Mouse (Mus musculus) intestine, embryonic 16.5 days (tissue): ENCODE data around the gene Phgdh. TPM values are rescaled to one million over a fixed set of nuclear protein-coding genes. Genes with fewer than 3 reads are reported as not detected.

Experiments used
- polyA plus RNA-seq: library from polyadenylated mRNA; unstranded; fragments of >200 nt; fragmentation: Nextera tagmentation; extraction: Ambion mirVana; gene quantifications from 2 replicates; pipeline ENCODE4 v1.2.1, GENCODE M21; 2015

Phgdh gene
- polyA plus RNA-seq, 1 experiment from 2014 or later, result 332 TPM

Other genes with a start within 250 kb of the Phgdh start
- not detected in 2 replicates for gene Adam30, start 179.4 kb downstream of the Phgdh start, polyA plus RNA-seq
- 28.4 and 37.9 TPM in 2 replicates for gene Reg4, start 117.8 kb downstream of the Phgdh start, polyA plus RNA-seq
- 352 and 475 TPM in 2 replicates for gene Hmgcs2, start 59.6 kb downstream of the Phgdh start, polyA plus RNA-seq
- gene Zfp697, start 42.5 kb upstream of the Phgdh start, polyA plus RNA-seq, result 6.1 and 7.4 TPM in 2 replicates
- gene Gm4450, start 117.1 kb upstream of the Phgdh start, polyA plus RNA-seq, result not detected in 2 replicates
- not detected in 2 replicates for gene Hsd3b4, start 170.5 kb upstream of the Phgdh start, polyA plus RNA-seq
- not detected in 2 replicates for gene Gm10681, start 248.8 kb upstream of the Phgdh start, polyA plus RNA-seq